Mouse (Mus musculus): ENCODE results near the gene Trmt112. TPM values are rescaled to one million over a fixed set of nuclear protein-coding genes. Genes with fewer than 3 reads are reported as not detected.

The Trmt112 gene
- polyA plus RNA-seq, 1 experiment from 2014 or later: 54.4 TPM

DNA sequence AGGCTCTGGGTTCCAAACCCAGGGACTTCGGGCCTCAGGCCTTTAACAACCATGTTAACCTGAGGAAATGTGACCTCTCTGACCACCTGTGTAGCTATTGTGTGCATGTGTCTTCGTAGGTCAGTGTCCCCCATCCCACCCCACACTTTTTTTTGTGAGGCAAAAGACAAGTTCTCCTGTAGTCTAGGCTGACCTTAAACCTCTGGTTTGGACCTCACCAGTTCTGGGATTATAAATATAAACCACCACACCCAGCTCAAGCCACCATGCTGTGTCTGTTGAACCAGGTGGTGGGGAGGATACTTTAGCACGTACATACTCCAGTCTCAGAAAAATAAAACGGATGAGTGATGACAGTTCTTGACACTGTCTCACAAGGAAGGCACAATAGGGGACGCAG lies 40.5 kb downstream of the Trmt112 start:
- H3K27me3 ChIP-seq (replicated peaks; ENCODE audit: control insufficient read depth, insufficient read depth, low read length): no peaks in the 10 kb centered on the region
- peaks cover 22% of the 10 kb centered on the region for H3K36me3 ChIP-seq (ENCODE audit: control insufficient read depth, insufficient read depth)
- H3K4me2 ChIP-seq (replicated peaks; ENCODE audit: low read depth): peak overlapping the region; percentile 77
- no peak overlapping the region; the same call in 1 of the 2 replicates for H3K4me3 ChIP-seq (ENCODE audit: low read depth, low read length)
- 41% methylated on average over 5 of the region's 5 CpGs for WGBS
- H3K4me1 ChIP-seq (replicated peaks; ENCODE audit: control insufficient read depth, insufficient read depth, low read length): peaks cover 6% of the 10 kb centered on the region; the same call in 1 of the 2 replicates
- H3K9me3 ChIP-seq (ENCODE audit: control insufficient read depth): no peaks in the 10 kb centered on the region
- 0 out of 2 replicates have a peak overlapping the region, but pooled peaks have one; percentile 11 for H3K27ac ChIP-seq (ENCODE audit: low read depth, low read length)
- TF ChIP-seq CTCF (IDR thresholded peaks at IDR 0.05; ENCODE audit: low read depth): no peak
- 0 out of 2 replicates have a peak overlapping the region, but pooled peaks have one; percentile 63 for H3K9ac ChIP-seq (ENCODE audit: low read depth, low read length)
- ATAC-seq: no peak

GRCm38 (mm10) chr19:6950613-6951153 lies 41.2 kb downstream of the Trmt112 start:
- under 1% methylated on average over 28 of the region's 28 CpGs for WGBS
- Histone ChIP-seq H3K9me3 (ENCODE audit: control insufficient read depth) (no peaks in the 10 kb centered on the region), H3K27me3 (replicated peaks; ENCODE audit: control insufficient read depth, insufficient read depth, low read length) (no peaks in the 10 kb centered on the region), H3K4me3 (ENCODE audit: low read depth, low read length) (peak overlapping the region; percentile 56), H3K4me2 (replicated peaks; ENCODE audit: low read depth) (peak overlapping the region; percentile 77), H3K36me3 (ENCODE audit: control insufficient read depth, insufficient read depth) (peaks cover 29% of the 10 kb centered on the region), H3K27ac (ENCODE audit: low read depth, low read length) (peak overlapping the region; percentile 92), H3K4me1 (replicated peaks; ENCODE audit: control insufficient read depth, insufficient read depth, low read length) (peaks cover 6% of the 10 kb centered on the region; the same call in 1 of the 2 replicates), H3K9ac (ENCODE audit: low read depth, low read length) (peak overlapping the region; percentile 63)
- ATAC-seq: peak; percentile 2; the same call in 1 of the 2 replicates
- no peak for TF ChIP-seq CTCF (IDR thresholded peaks at IDR 0.05; ENCODE audit: low read depth)

DNA sequence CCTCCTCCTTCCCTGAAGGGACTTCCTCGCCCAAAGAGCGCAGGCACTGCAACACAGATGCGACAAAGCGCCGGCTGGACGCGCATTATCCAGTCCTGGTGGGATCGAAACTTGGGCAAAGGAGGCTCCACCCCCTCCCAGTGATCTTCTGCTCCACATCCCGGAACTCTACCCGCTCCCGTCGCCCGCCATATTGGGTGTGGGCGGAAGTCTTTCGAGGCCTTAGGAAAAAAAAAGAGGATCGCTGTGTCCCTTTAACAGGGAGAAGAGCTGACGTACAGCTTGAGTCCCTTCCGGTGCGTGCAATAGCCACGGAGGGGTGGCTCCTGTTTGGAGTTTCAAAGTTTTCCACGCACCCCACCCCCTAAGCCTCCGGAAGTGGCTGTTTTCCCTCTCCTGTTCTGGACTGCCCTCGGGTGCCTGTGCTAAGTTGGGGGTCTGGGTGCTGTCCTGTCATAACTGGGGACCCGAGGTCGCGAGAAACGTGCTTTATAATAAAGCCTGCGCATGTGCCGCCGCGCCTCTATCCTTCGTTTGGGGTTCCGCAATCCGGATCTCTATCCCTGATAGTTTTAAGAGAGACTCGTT lies 42.0 kb downstream of the Trmt112 start:
- no peak for TF ChIP-seq CTCF (IDR thresholded peaks at IDR 0.05; ENCODE audit: low read depth)
- Histone ChIP-seq H3K27me3 (replicated peaks; ENCODE audit: control insufficient read depth, insufficient read depth, low read length) (no peaks in the 10 kb centered on the region), H3K4me1 (replicated peaks; ENCODE audit: control insufficient read depth, insufficient read depth, low read length) (peaks cover 6% of the 10 kb centered on the region; the same call in 1 of the 2 replicates), H3K27ac (ENCODE audit: low read depth, low read length) (peak overlapping the region; percentile 92), H3K4me3 (ENCODE audit: low read depth, low read length) (peak overlapping the region; percentile 56), H3K9ac (ENCODE audit: low read depth, low read length) (peak overlapping the region; percentile 63), H3K36me3 (ENCODE audit: control insufficient read depth, insufficient read depth) (peaks cover 37% of the 10 kb centered on the region), H3K4me2 (replicated peaks; ENCODE audit: low read depth) (peak overlapping the region; percentile 77), H3K9me3 (ENCODE audit: control insufficient read depth) (no peaks in the 10 kb centered on the region)
- under 1% methylated on average over 35 of the region's 35 CpGs for WGBS
- ATAC-seq: peak; percentile 58

DNA sequence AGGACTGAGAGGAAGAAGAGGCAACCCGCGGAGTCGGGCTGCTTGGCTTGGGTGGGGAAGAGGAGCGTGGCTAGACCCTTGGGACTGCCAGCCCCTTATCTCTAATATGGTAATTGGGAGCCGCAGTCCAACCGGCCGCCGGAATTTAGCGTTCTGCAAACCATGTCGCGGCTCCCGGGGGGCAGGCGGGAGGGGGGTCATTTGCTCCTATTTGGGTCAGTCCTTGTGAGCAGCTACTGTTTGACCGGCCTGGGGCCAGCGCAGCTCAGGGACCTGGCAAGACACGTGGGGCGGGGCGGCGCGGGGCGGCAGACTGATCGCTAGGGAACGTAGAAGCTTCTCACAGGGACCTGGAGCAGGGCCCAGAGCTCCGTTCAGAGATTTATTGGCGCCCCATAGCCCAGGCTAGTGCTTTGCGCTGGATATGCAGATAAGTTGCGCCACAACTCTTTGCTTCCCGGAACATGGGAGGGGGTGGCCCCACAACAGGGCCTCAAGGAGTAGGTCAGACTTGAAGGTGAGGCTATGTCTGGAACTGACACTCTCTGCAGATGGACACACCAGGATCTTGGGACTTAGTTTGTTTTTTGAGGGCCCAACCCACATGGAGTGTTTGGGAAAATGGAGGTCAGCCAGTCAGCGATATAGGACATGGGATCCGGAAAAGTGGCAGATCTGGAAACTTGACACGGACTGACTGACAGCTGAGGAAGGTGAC lies 42.7 kb downstream of the Trmt112 start:
- H3K9ac ChIP-seq (ENCODE audit: low read depth, low read length): peak overlapping the region; percentile 59
- H3K27ac ChIP-seq (ENCODE audit: low read depth, low read length): peak overlapping the region; percentile 92
- peak overlapping the region; percentile 56 for H3K4me3 ChIP-seq (ENCODE audit: low read depth, low read length)
- no peaks in the 10 kb centered on the region for H3K27me3 ChIP-seq (replicated peaks; ENCODE audit: control insufficient read depth, insufficient read depth, low read length)
- TF ChIP-seq CTCF (IDR thresholded peaks at IDR 0.05; ENCODE audit: low read depth): 0 out of 2 replicates have a peak, but pooled peaks have one; percentile 7
- H3K4me2 ChIP-seq (replicated peaks; ENCODE audit: low read depth): peak overlapping the region; percentile 77
- peak; percentile 60 for ATAC-seq
- WGBS: 2% methylated on average over 31 of the region's 31 CpGs
- H3K9me3 ChIP-seq (ENCODE audit: control insufficient read depth): no peaks in the 10 kb centered on the region
- H3K4me1 ChIP-seq (replicated peaks; ENCODE audit: control insufficient read depth, insufficient read depth, low read length): peaks cover 6% of the 10 kb centered on the region; the same call in 1 of the 2 replicates
- peaks cover 44% of the 10 kb centered on the region for H3K36me3 ChIP-seq (ENCODE audit: control insufficient read depth, insufficient read depth)

DNA sequence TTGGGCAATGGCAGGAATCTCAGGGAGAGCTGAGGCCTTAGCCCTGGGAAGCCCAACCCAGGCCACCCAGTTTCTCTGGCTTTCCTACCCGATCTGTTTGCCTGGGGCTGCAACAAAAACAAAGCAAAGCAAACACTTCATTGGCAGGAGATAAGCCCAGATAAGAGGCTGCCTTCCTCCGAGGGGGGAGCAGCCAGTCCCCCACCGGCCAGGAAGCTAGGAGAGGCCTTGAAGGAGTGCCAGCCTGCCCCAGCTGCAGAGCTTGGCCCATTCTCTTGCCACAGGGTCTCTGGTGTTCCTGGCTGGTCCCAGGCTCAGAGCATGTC lies 43.2 kb downstream of the Trmt112 start:
- H3K4me3 ChIP-seq (ENCODE audit: low read depth, low read length): peak overlapping the region; percentile 56; the same call in 1 of the 2 replicates
- H3K4me2 ChIP-seq (replicated peaks; ENCODE audit: low read depth): peak overlapping the region; percentile 77
- H3K9ac ChIP-seq (ENCODE audit: low read depth, low read length): 0 out of 2 replicates have a peak overlapping the region, but pooled peaks have one; percentile 59
- H3K36me3 ChIP-seq (ENCODE audit: control insufficient read depth, insufficient read depth): peaks cover 49% of the 10 kb centered on the region
- H3K27ac ChIP-seq (ENCODE audit: low read depth, low read length): peak overlapping the region; percentile 92
- 2% methylated on average over 3 of the region's 3 CpGs for WGBS
- H3K27me3 ChIP-seq (replicated peaks; ENCODE audit: control insufficient read depth, insufficient read depth, low read length): no peaks in the 10 kb centered on the region
- H3K9me3 ChIP-seq (ENCODE audit: control insufficient read depth): no peaks in the 10 kb centered on the region
- no peak for TF ChIP-seq CTCF (IDR thresholded peaks at IDR 0.05; ENCODE audit: low read depth)
- peaks cover 6% of the 10 kb centered on the region; the same call in 1 of the 2 replicates for H3K4me1 ChIP-seq (replicated peaks; ENCODE audit: control insufficient read depth, insufficient read depth, low read length)
- ATAC-seq: peak; percentile 5

GRCm38 (mm10) chr19:6954046-6954445 lies 44.5 kb downstream of the Trmt112 start:
- 0 out of 2 replicates have a peak overlapping the region, but pooled peaks have one; percentile 3 for H3K4me2 ChIP-seq (replicated peaks; ENCODE audit: low read depth)
- peaks cover 63% of the 10 kb centered on the region for H3K36me3 ChIP-seq (ENCODE audit: control insufficient read depth, insufficient read depth)
- H3K27me3 ChIP-seq (replicated peaks; ENCODE audit: control insufficient read depth, insufficient read depth, low read length): no peaks in the 10 kb centered on the region
- no peaks in the 10 kb centered on the region for H3K9me3 ChIP-seq (ENCODE audit: control insufficient read depth)
- WGBS: 39% methylated on average over 9 of the region's 9 CpGs
- no peak for ATAC-seq
- peaks cover 6% of the 10 kb centered on the region; the same call in 1 of the 2 replicates for H3K4me1 ChIP-seq (replicated peaks; ENCODE audit: control insufficient read depth, insufficient read depth, low read length)
- peak; percentile 73 for TF ChIP-seq CTCF (IDR thresholded peaks at IDR 0.05; ENCODE audit: low read depth)
- no peak overlapping the region for H3K4me3 ChIP-seq (ENCODE audit: low read depth, low read length)
- H3K9ac ChIP-seq (ENCODE audit: low read depth, low read length): no peak overlapping the region
- peak overlapping the region; percentile 57 for H3K27ac ChIP-seq (ENCODE audit: low read depth, low read length)
